Mouse (Mus musculus): ENCODE measurements at regions not wholly inside any gene's neighbourhood (a gene's known extent, or its start where the extent isn't known, plus 50 kb on each side); places are given as distances from the start of the nearest gene placed in this dataset.

DNA sequence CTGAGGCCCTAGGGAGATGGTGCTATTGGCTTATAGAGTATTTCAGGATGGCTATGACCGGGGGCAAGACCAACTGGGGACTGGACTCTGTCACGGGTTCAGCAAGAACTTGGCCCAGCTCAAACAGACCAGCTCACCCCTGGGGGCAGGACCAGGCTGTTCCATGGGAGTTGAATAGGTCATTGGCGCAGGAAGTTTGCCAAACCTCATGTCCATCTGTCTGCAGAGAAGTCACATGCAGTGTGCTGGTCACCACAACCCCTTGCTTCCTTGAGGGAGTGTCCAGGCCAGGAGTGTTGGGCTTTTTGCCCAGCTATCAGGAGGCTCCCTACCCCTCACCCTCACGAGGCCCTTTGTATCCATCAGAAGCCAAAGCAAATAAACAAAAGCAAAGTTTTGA is 226.5 kb downstream of the Sox9 start:
- Histone ChIP-seq H3K27ac (ENCODE audit: insufficient read depth, low read depth) (no peak overlapping the region), H3K27me3 (replicated peaks) (no peaks in the 10 kb centered on the region), H3K4me2 (ENCODE audit: insufficient read depth, low read depth, poor library complexity, severe bottlenecking) (no peak overlapping the region), H3K9ac (ENCODE audit: insufficient read depth, low read depth) (no peak overlapping the region), H3K9me3 (replicated peaks; ENCODE audit: low read length) (no peaks in the 10 kb centered on the region), H3K4me1 (ENCODE audit: control insufficient read depth in 1 of 2, insufficient read depth in 2 of 2) (no peaks in the 10 kb centered on the region), H3K79me2 (replicated peaks; ENCODE audit: control insufficient read depth, extremely low read depth, insufficient read depth, poor library complexity, severe bottlenecking) (no peaks in the 10 kb centered on the region), H3K4me3 (replicated peaks in 1 of 3; ENCODE audit: low read depth in 2 of 3, low read length in 2 of 3, poor library complexity in 1 of 3) (no peak overlapping the region), H3K36me3 (replicated peaks in 1 of 2; ENCODE audit: control insufficient read depth in 1 of 2, insufficient read depth in 1 of 2, low read length in 1 of 2) (no peaks in the 10 kb centered on the region)
- DNase-seq (ENCODE audit: extremely low read depth) = no peak
- in situ Hi-C loops (cut with MboI; ENCODE audit: low pct_ligation_motif_present, low pct_unique_long_range_greater_than_20kb, low sequenced_read_pairs) = no loop called here
- dilution Hi-C loops (cut with MboI; ENCODE audit: extremely low pct_ligation_motif_present, extremely low pct_unique_long_range_greater_than_20kb, low sequenced_read_pairs) = no loop called here
- TF ChIP-seq ZC3H11A (IDR thresholded peaks at IDR 0.05; ENCODE audit: low read depth, low read length) (no peak), NELFE (IDR thresholded peaks at IDR 0.05; ENCODE audit: low read depth, low read length) (no peak), JUND (conservative IDR thresholded peaks at IDR 0.05; ENCODE audit: low read depth, low read length) (no peak), MYC (IDR thresholded peaks at IDR 0.05; ENCODE audit: low read depth, low read length) (no peak)

DNA sequence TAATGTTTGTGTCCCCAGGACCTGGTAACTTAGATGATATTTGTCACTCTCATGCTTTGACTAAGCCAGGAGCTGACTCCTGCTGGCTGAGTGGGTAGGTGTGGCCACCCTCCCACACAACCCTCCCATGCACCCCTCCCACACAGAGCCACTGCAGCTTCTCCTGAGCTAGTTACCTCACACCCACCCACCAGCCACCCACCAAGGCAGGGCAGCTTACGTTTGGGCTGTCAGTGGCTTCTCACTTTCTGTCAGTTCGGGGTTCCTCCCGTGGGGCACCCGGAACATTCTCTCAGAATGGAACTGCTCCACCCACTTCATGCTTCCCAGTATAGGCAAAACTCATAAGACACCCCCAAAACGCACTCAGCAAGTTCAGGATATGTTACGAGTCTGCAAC is 227.4 kb downstream of the Sox9 start:
- in situ Hi-C loops (cut with MboI; ENCODE audit: low pct_ligation_motif_present, low pct_unique_long_range_greater_than_20kb, low sequenced_read_pairs) (no loop called here), dilution Hi-C loops (cut with MboI; ENCODE audit: extremely low pct_ligation_motif_present, extremely low pct_unique_long_range_greater_than_20kb, low sequenced_read_pairs) (no loop called here)
- DNase-seq (ENCODE audit: extremely low read depth) = no peak

DNA sequence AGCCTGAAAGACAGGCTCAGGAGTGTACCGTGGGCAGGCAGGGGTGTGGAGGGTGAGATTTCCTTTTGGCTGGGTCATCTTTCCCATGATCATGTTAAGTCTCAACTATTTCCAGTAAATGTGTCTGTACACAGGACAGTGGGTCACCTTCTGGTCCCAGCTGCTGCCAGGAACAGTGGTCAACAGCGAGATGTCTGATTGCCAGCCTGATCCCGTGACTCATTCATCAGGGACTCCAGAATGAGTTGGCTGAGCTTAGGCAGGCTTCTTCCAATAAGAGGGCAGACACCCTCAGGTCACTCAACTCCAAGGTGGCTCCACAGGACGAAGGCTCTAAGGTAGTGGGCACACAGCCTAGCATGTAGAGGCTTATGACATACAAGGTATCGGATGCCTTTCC is 228.9 kb downstream of the Sox9 start:
- Histone ChIP-seq H3K27ac (ENCODE audit: insufficient read depth, low read depth) (no peak overlapping the region), H3K4me2 (ENCODE audit: insufficient read depth, low read depth, poor library complexity, severe bottlenecking) (no peak overlapping the region), H3K27me3 (replicated peaks) (no peaks in the 10 kb centered on the region), H3K36me3 (replicated peaks in 1 of 2; ENCODE audit: control insufficient read depth in 1 of 2, insufficient read depth in 1 of 2, low read length in 1 of 2) (no peaks in the 10 kb centered on the region), H3K4me1 (ENCODE audit: control insufficient read depth in 1 of 2, insufficient read depth in 2 of 2) (peaks cover 0 to 14% of the 10 kb centered on the region in 2 experiments; a peak in 2 of 4 replicates), H3K9ac (ENCODE audit: insufficient read depth, low read depth) (no peak overlapping the region), H3K9me3 (replicated peaks; ENCODE audit: low read length) (no peaks in the 10 kb centered on the region), H3K79me2 (replicated peaks; ENCODE audit: control insufficient read depth, extremely low read depth, insufficient read depth, poor library complexity, severe bottlenecking) (no peaks in the 10 kb centered on the region), H3K4me3 (replicated peaks in 1 of 3; ENCODE audit: low read depth in 2 of 3, low read length in 2 of 3, poor library complexity in 1 of 3) (no peak overlapping the region)
- no peak for TF ChIP-seq SMC3 (IDR thresholded peaks at IDR 0.05; ENCODE audit: low read depth, low read length)
- no peak for TF ChIP-seq UBTF (IDR thresholded peaks at IDR 0.05; ENCODE audit: low read depth, low read length)
- TF ChIP-seq USF1 (IDR thresholded peaks at IDR 0.05; ENCODE audit: low read depth, low read length) = no peak
- no peak for TF ChIP-seq MAX (IDR thresholded peaks at IDR 0.05; ENCODE audit: low read length)
- TF ChIP-seq ZKSCAN1 (IDR thresholded peaks at IDR 0.05; ENCODE audit: borderline replicate concordance, low read depth, low read length) = no peak
- no peak for TF ChIP-seq MXI1 (IDR thresholded peaks at IDR 0.05; ENCODE audit: low read depth, low read length)
- no peak for TF ChIP-seq ZMIZ1 (IDR thresholded peaks at IDR 0.05; ENCODE audit: low read depth, low read length)
- TF ChIP-seq JUND (conservative IDR thresholded peaks at IDR 0.05; ENCODE audit: low read depth, low read length) = no peak
- TF ChIP-seq USF2 (conservative IDR thresholded peaks at IDR 0.05; ENCODE audit: low read depth, low read length) = no peak
- TF ChIP-seq NRF1 (IDR thresholded peaks at IDR 0.05; ENCODE audit: low read depth, low read length) = no peak
- no peak for TF ChIP-seq KAT2A (IDR thresholded peaks at IDR 0.05; ENCODE audit: insufficient replicate concordance, low read length)
- no peak for TF ChIP-seq MEF2A (IDR thresholded peaks at IDR 0.05; ENCODE audit: borderline replicate concordance, low read depth, low read length)
- TF ChIP-seq RAD21 (IDR thresholded peaks at IDR 0.05; ENCODE audit: low read depth, low read length) = no peak
- TF ChIP-seq MAFK (IDR thresholded peaks at IDR 0.05; ENCODE audit: insufficient replicate concordance, low read length) = no peak
- no peak for TF ChIP-seq PAX5 (IDR thresholded peaks at IDR 0.05; ENCODE audit: low read length)
- in situ Hi-C loops (cut with MboI; ENCODE audit: low pct_ligation_motif_present, low pct_unique_long_range_greater_than_20kb, low sequenced_read_pairs) = no loop called here
- no peak for DNase-seq (ENCODE audit: extremely low read depth)
- dilution Hi-C loops (cut with MboI; ENCODE audit: extremely low pct_ligation_motif_present, extremely low pct_unique_long_range_greater_than_20kb, low sequenced_read_pairs) = no loop called here

More for the DNA sequence above, 227.4 kb downstream of the Sox9 start:
- Histone ChIP-seq H3K4me3 (replicated peaks in 1 of 3; ENCODE audit: low read depth in 2 of 3, low read length in 2 of 3, poor library complexity in 1 of 3) (no peak overlapping the region), H3K27me3 (replicated peaks) (no peaks in the 10 kb centered on the region), H3K4me2 (ENCODE audit: insufficient read depth, low read depth, poor library complexity, severe bottlenecking) (no peak overlapping the region), H3K27ac (ENCODE audit: insufficient read depth, low read depth) (no peak overlapping the region), H3K9me3 (replicated peaks; ENCODE audit: low read length) (no peaks in the 10 kb centered on the region), H3K36me3 (replicated peaks in 1 of 2; ENCODE audit: control insufficient read depth in 1 of 2, insufficient read depth in 1 of 2, low read length in 1 of 2) (no peaks in the 10 kb centered on the region), H3K79me2 (replicated peaks; ENCODE audit: control insufficient read depth, extremely low read depth, insufficient read depth, poor library complexity, severe bottlenecking) (no peaks in the 10 kb centered on the region), H3K4me1 (ENCODE audit: control insufficient read depth in 1 of 2, insufficient read depth in 2 of 2) (no peaks in the 10 kb centered on the region), H3K9ac (ENCODE audit: insufficient read depth, low read depth) (no peak overlapping the region)
- TF ChIP-seq JUN (IDR thresholded peaks at IDR 0.05; ENCODE audit: insufficient read depth, low read depth, low read length) (no peak), USF2 (conservative IDR thresholded peaks at IDR 0.05; ENCODE audit: low read depth, low read length) (no peak), RCOR1 (conservative IDR thresholded peaks at IDR 0.05; ENCODE audit: low read depth, low read length) (no peak), ETS1 (conservative IDR thresholded peaks at IDR 0.05; ENCODE audit: low read depth, low read length) (no peak), CHD2 (IDR thresholded peaks at IDR 0.05; ENCODE audit: low read length) (no peak), SIN3A (IDR thresholded peaks at IDR 0.05; ENCODE audit: low read length) (no peak)
